Comparison of ENCODE assay signal across 8 mouse cellular contexts in genomic region chr8:70691727-70692231, GRCm38 (mm10). TPM values are rescaled to one million over a fixed set of nuclear protein-coding genes. Genes with fewer than 3 reads are reported as not detected.
DNase-seq lines count a peak whose midpoint lies in the region; ATAC-seq lines count a peak whose summit lies in the region.

No protein-coding gene starts in this region.

- WGBS in heart, embryonic 11.5 days (ENCODE audit: insufficient replicate concordance) = 2% methylated on average over 17 of the region's 20 CpGs
- WGBS in embryonic facial prominence, embryonic 13.5 days = under 1% methylated on average over 20 of the region's 20 CpGs
- 1% methylated on average over 20 of the region's 20 CpGs for WGBS in midbrain, embryonic 13.5 days

- H3K4me3 ChIP-seq in heart, embryonic 11.5 days (ENCODE audit: low read depth, low read length) = peak overlapping the region; percentile 27
- peak overlapping the region; percentile 39 for H3K4me3 ChIP-seq in embryonic facial prominence, embryonic 13.5 days
- peak overlapping the region; percentile 28 for H3K4me3 ChIP-seq in midbrain, embryonic 13.5 days (replicated peaks)

- no peaks in the 10 kb centered on the region for H3K36me3 ChIP-seq in heart, embryonic 11.5 days (ENCODE audit: control insufficient read depth, insufficient read depth, low read length)
- H3K36me3 ChIP-seq in embryonic facial prominence, embryonic 13.5 days = no peaks in the 10 kb centered on the region
- H3K36me3 ChIP-seq in midbrain, embryonic 13.5 days = no peaks in the 10 kb centered on the region

- intact Hi-C loops in heart, postnatal 10 days (cut with DNase I) = loop anchor here (2.0 kb wide), 1 partner anchor 15 kb away; no protein-coding TSS in a partner anchor

- H3K4me1 ChIP-seq in heart, embryonic 11.5 days (ENCODE audit: control insufficient read depth, insufficient read depth, low read length) = peaks cover 26% of the 10 kb centered on the region
- H3K4me1 ChIP-seq in embryonic facial prominence, embryonic 13.5 days = peaks cover 49% of the 10 kb centered on the region
- peaks cover 37% of the 10 kb centered on the region for H3K4me1 ChIP-seq in midbrain, embryonic 13.5 days (replicated peaks)

- DNase-seq in heart, postnatal 10 days = no peak
- peak; percentile 76 for DNase-seq in kidney, adult 9 months
- no peak for DNase-seq in spleen, adult 12 weeks (ENCODE audit: low spot score)
- DNase-seq in thymus, postnatal 25 days = no peak
- no peak for DNase-seq in frontal cortex, postnatal 36 days (ENCODE audit: low spot score in 2 of 2)

- H3K9ac ChIP-seq in heart, embryonic 11.5 days (ENCODE audit: low read depth, low read length) = peak overlapping the region; percentile 70
- peak overlapping the region; percentile 76 for H3K9ac ChIP-seq in embryonic facial prominence, embryonic 13.5 days
- peak overlapping the region; percentile 51; the same call in 1 of the 2 replicates for H3K9ac ChIP-seq in midbrain, embryonic 13.5 days (replicated peaks)

- ATAC-seq in heart, embryonic 11.5 days (replicated peaks; ENCODE audit: insufficient number of reproducible peaks, low FRiP score, low TSS enrichment) = peak; percentile 27; the same call in 1 of the 2 replicates
- ATAC-seq in embryonic facial prominence, embryonic 13.5 days (ENCODE audit: insufficient number of reproducible peaks, insufficient read depth, low FRiP score, low TSS enrichment, low read depth) = peak; percentile 50; the same call in 1 of the 2 replicates
- peak; percentile 67 for ATAC-seq in midbrain, embryonic 13.5 days

- no peaks in the 10 kb centered on the region for H3K9me3 ChIP-seq in heart, embryonic 11.5 days (replicated peaks; ENCODE audit: control insufficient read depth, low read length)
- H3K9me3 ChIP-seq in embryonic facial prominence, embryonic 13.5 days = no peaks in the 10 kb centered on the region
- no peaks in the 10 kb centered on the region for H3K9me3 ChIP-seq in midbrain, embryonic 13.5 days

- H3K4me2 ChIP-seq in heart, embryonic 11.5 days = peak overlapping the region; percentile 70
- H3K4me2 ChIP-seq in embryonic facial prominence, embryonic 13.5 days = peak overlapping the region; percentile 64
- peak overlapping the region; percentile 57 for H3K4me2 ChIP-seq in midbrain, embryonic 13.5 days (replicated peaks)

- H3K27ac ChIP-seq in heart, embryonic 11.5 days (ENCODE audit: low read depth, low read length) = peak overlapping the region; percentile 66
- H3K27ac ChIP-seq in embryonic facial prominence, embryonic 13.5 days = peak overlapping the region; percentile 92
- peak overlapping the region; percentile 66 for H3K27ac ChIP-seq in midbrain, embryonic 13.5 days

- H3K27me3 ChIP-seq in heart, embryonic 11.5 days (ENCODE audit: control insufficient read depth, insufficient read depth, low read length) = no peaks in the 10 kb centered on the region
- H3K27me3 ChIP-seq in embryonic facial prominence, embryonic 13.5 days = no peaks in the 10 kb centered on the region
- H3K27me3 ChIP-seq in midbrain, embryonic 13.5 days = no peaks in the 10 kb centered on the region

RNA-seq across cellular contexts. Expression of gene Jund, which starts 7.0 kb away (rescaled TPM):
- polyA plus RNA-seq in heart, embryonic 11.5 days (2014; fragmentation: Nextera tagmentation; extraction: Ambion mirVana) = 97.8 and 102 TPM in 2 replicates
- 100 to 1,000 TPM; 178 to 214 TPM for total RNA-seq in heart, postnatal 10 days (2021)
- polyA plus RNA-seq in embryonic facial prominence, embryonic 13.5 days (2015; fragmentation: Nextera tagmentation; extraction: Ambion mirVana) = 54.7 and 68.5 TPM in 2 replicates
- 65.1 and 97.7 TPM in 2 replicates for polyA plus RNA-seq in midbrain, embryonic 13.5 days (2015; fragmentation: Nextera tagmentation; extraction: Ambion mirVana)

RNA-seq across cellular contexts. Expression of gene Iqcn, which starts 11.5 kb away (rescaled TPM):
- not detected in 2 replicates for polyA plus RNA-seq in heart, embryonic 11.5 days (2014; fragmentation: Nextera tagmentation; extraction: Ambion mirVana)
- total RNA-seq in heart, postnatal 10 days (2021) = under 1 TPM in 1 of 2 experiments, not detected in 1; 0.07 TPM
- polyA plus RNA-seq in embryonic facial prominence, embryonic 13.5 days (2015; fragmentation: Nextera tagmentation; extraction: Ambion mirVana) = 0.07 TPM in 1 of 2 replicates, not detected in the other
- 0.07 and 0.08 TPM in 2 replicates for polyA plus RNA-seq in midbrain, embryonic 13.5 days (2015; fragmentation: Nextera tagmentation; extraction: Ambion mirVana)

RNA-seq across cellular contexts. Expression of gene Lsm4, which starts 18.7 kb away (rescaled TPM):
- 296 and 308 TPM in 2 replicates for polyA plus RNA-seq in heart, embryonic 11.5 days (2014; fragmentation: Nextera tagmentation; extraction: Ambion mirVana)
- 10 to 100 TPM; 82.8 to 94.1 TPM for total RNA-seq in heart, postnatal 10 days (2021)
- polyA plus RNA-seq in embryonic facial prominence, embryonic 13.5 days (2015; fragmentation: Nextera tagmentation; extraction: Ambion mirVana) = 248 and 270 TPM in 2 replicates
- polyA plus RNA-seq in midbrain, embryonic 13.5 days (2015; fragmentation: Nextera tagmentation; extraction: Ambion mirVana) = 176 and 201 TPM in 2 replicates

RNA-seq across cellular contexts. Expression of gene Gm3336, which starts 26.6 kb away (rescaled TPM):
- not detected in 2 replicates for polyA plus RNA-seq in heart, embryonic 11.5 days (2014; fragmentation: Nextera tagmentation; extraction: Ambion mirVana)
- not detected for total RNA-seq in heart, postnatal 10 days (2021)
- polyA plus RNA-seq in embryonic facial prominence, embryonic 13.5 days (2015; fragmentation: Nextera tagmentation; extraction: Ambion mirVana) = not detected in 2 replicates
- not detected in 2 replicates for polyA plus RNA-seq in midbrain, embryonic 13.5 days (2015; fragmentation: Nextera tagmentation; extraction: Ambion mirVana)

RNA-seq across cellular contexts. Expression of gene Pgpep1, which starts 31.6 kb away (rescaled TPM):
- 38.9 and 41.6 TPM in 2 replicates for polyA plus RNA-seq in heart, embryonic 11.5 days (2014; fragmentation: Nextera tagmentation; extraction: Ambion mirVana)
- total RNA-seq in heart, postnatal 10 days (2021) = 10 to 100 TPM; 39.6 to 42.9 TPM
- polyA plus RNA-seq in embryonic facial prominence, embryonic 13.5 days (2015; fragmentation: Nextera tagmentation; extraction: Ambion mirVana) = 50.5 and 63.1 TPM in 2 replicates
- polyA plus RNA-seq in midbrain, embryonic 13.5 days (2015; fragmentation: Nextera tagmentation; extraction: Ambion mirVana) = 87.5 and 99.4 TPM in 2 replicates
